Mouse (Mus musculus): ENCODE results near the gene Hapln3. TPM values are rescaled to one million over a fixed set of nuclear protein-coding genes. Genes with fewer than 3 reads are reported as not detected.

Gene Hapln3
- 2.2 TPM in 2 replicates for polyA plus RNA-seq (2015; fragmentation: Nextera tagmentation; extraction: Ambion mirVana)

DNA sequence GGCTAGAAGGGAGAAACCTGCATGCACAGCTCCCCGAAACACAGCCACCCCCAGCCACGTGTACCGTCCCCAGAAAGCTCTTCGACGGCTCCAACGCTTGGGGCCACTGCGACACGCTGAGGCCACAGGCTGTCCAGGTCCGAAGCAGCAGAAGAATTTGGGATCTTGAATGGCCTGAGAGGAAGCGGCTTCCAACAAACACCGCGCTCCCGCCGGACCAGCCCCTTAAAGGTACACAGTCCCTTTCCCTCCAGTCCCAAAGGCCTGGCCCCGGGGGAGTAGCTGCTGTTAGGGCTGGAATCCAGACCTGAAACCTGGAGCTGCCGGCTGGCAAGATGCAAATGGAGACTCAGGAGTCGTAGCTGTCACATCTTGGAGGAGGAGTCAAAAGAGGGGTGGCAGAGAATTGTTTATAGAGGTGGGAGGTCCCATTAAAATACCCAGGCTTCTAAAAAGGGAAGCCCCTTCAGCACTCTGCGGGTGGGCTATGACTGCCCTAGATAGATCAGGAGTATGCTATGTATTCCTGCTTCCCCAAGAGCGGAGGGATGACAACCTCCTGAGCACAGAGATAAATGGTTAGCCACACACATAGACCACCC, at the start of gene Hapln3:
Gene Hapln3 (minus strand): TSS at position 176 of the 602 bp plus-strand sequence.
- H3K27me3 ChIP-seq: no peaks in the 10 kb centered on the region; the same call in 1 of the 2 replicates
- peak within 1 kb of the TSS; percentile 11 for H3K4me3 ChIP-seq
- H3K4me1 ChIP-seq (replicated peaks): peaks cover 10% of the 10 kb centered on the region
- peak; percentile 67 for ATAC-seq (ENCODE audit: low FRiP score, low read depth)
- no peaks in the 10 kb centered on the region for H3K9me3 ChIP-seq
- no peak within 1 kb of the TSS for H3K27ac ChIP-seq (replicated peaks)
- peak within 1 kb of the TSS; percentile 6; the same call in 1 of the 2 replicates for H3K9ac ChIP-seq
- no peaks in the 10 kb centered on the region for H3K36me3 ChIP-seq
- WGBS: 4% methylated on average over 19 of the region's 19 CpGs
- peak within 1 kb of the TSS; percentile 44 for H3K4me2 ChIP-seq

DNA sequence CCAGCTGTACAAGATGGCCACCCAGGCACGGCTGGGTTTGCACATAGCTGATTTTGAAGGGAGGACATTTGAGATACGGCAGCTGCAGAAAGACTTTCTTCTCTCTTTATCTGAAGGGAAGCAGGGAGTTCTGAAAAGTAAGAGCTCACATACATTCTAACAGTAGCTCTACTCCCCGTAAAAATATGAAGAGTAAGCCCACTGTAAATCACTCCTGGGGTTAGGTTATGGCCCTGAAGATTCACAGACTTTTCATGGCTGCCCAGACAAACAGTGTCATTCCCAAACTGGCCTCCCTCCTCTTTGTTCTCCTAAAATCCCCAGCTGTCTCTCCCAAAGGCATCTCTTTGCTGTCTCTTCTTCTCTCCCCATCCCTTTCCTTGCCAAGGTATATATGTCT, 43.0 kb upstream of the Hapln3 start:
- WGBS: 88% methylated on average over 3 of the region's 3 CpGs

DNA sequence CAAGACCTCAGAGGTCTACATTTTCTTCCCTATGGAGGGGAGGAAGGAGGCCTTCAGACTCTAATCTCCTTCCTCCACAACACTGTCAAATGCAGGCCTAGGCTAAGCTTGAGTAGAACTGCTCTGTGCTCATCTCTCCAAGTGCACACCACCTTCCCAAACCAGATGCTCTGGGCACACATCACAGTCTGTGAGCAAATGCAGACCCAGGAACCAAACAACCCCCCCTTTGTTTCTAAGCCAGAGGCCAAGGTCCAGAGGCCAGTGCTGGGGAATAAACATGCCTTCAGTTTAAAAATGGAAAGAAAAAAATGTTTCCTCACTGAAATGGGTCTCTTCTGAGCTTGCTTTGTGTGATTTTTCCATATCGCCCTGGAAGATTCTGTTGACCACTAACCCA, 41.0 kb upstream of the Hapln3 start:
- no peak overlapping the region for H3K4me2 ChIP-seq
- H3K27ac ChIP-seq (replicated peaks): no peak overlapping the region
- H3K36me3 ChIP-seq: no peaks in the 10 kb centered on the region
- no peak overlapping the region for H3K9ac ChIP-seq
- no peaks in the 10 kb centered on the region for H3K4me1 ChIP-seq (replicated peaks)
- H3K27me3 ChIP-seq: no peaks in the 10 kb centered on the region
- no peaks in the 10 kb centered on the region for H3K9me3 ChIP-seq
- H3K4me3 ChIP-seq: no peak overlapping the region
- ATAC-seq (ENCODE audit: low FRiP score, low read depth): no peak
- WGBS: 93% methylated on average over 1 of the region's 1 CpGs

More for the DNA sequence above, 43.0 kb upstream of the Hapln3 start:
- no peak for ATAC-seq (ENCODE audit: low FRiP score, low read depth)
- Histone ChIP-seq H3K4me1 (replicated peaks) (no peaks in the 10 kb centered on the region), H3K9ac (no peak overlapping the region), H3K36me3 (no peaks in the 10 kb centered on the region), H3K4me2 (no peak overlapping the region), H3K27ac (replicated peaks) (no peak overlapping the region), H3K27me3 (no peaks in the 10 kb centered on the region), H3K4me3 (no peak overlapping the region), H3K9me3 (no peaks in the 10 kb centered on the region)

DNA sequence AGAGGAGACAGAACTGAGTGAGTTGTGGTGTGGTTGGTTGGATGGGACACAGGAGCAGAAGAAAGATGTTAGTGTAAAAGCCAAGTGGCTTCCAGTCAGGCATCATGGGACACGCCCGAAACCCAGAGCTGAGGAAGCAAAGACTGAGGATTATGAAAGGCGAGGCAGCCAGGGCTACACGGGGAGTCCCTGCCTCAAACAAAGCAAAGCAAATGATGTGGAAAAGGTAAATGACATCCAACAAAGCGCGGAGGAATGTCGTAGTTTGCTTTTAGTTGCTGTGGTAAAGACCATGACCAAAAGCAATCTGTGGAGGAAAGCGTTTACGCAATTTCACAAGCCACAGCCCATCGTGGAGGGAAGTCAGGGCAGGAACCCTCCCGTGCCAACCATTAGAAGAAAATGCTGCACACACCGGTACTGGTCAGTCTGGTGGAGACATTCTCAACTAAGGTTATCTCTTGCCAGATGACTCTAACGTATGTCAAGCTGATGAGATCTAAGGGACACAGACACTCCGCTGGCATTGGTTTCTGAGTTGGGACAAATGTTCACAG, 36.3 kb upstream of the Hapln3 start:
- no peaks in the 10 kb centered on the region for H3K36me3 ChIP-seq
- no peak for ATAC-seq (ENCODE audit: low FRiP score, low read depth)
- no peaks in the 10 kb centered on the region for H3K9me3 ChIP-seq
- no peaks in the 10 kb centered on the region for H3K4me1 ChIP-seq (replicated peaks)
- 29% methylated on average over 14 of the region's 14 CpGs for WGBS
- no peak overlapping the region for H3K4me2 ChIP-seq
- no peaks in the 10 kb centered on the region for H3K27me3 ChIP-seq
- no peak overlapping the region for H3K4me3 ChIP-seq
- H3K27ac ChIP-seq (replicated peaks): no peak overlapping the region
- H3K9ac ChIP-seq: no peak overlapping the region

GRCm38 (mm10) chr7:79159406-79159805, 28.6 kb upstream of the Hapln3 start:
- Histone ChIP-seq H3K36me3 (no peaks in the 10 kb centered on the region), H3K9ac (no peak overlapping the region), H3K4me3 (no peak overlapping the region), H3K27ac (replicated peaks) (no peak overlapping the region), H3K27me3 (no peaks in the 10 kb centered on the region), H3K4me2 (no peak overlapping the region), H3K4me1 (replicated peaks) (no peaks in the 10 kb centered on the region), H3K9me3 (no peaks in the 10 kb centered on the region)
- 68% methylated on average over 1 of the region's 1 CpGs for WGBS
- ATAC-seq (ENCODE audit: low FRiP score, low read depth): no peak

DNA sequence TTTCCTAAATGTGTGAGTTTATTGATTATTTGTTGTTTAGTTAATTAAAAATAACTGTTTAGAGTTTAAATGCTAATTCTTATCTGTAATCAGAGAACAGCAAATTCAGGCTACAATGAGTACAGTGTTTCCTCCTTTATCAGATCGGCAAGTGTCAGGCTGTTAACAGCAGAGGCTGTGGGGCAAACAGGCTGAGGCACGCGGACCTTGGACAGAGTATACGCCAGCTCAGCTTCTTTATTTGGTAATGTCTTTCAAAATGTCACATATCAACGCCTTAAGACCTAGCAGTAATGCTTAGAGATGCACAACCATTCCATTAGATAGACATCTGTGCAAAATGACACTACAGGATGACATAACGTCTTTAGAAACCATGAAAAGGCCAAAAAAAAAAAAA, 18.7 kb upstream of the Hapln3 start:
- WGBS: 64% methylated on average over 6 of the region's 6 CpGs
- H3K4me1 ChIP-seq (replicated peaks): peaks cover 18% of the 10 kb centered on the region
- no peaks in the 10 kb centered on the region for H3K36me3 ChIP-seq
- H3K4me2 ChIP-seq: peak overlapping the region; percentile 96
- H3K9ac ChIP-seq: no peak overlapping the region
- no peaks in the 10 kb centered on the region for H3K27me3 ChIP-seq
- no peaks in the 10 kb centered on the region for H3K9me3 ChIP-seq
- H3K27ac ChIP-seq (replicated peaks): no peak overlapping the region
- no peak overlapping the region for H3K4me3 ChIP-seq
- no peak for ATAC-seq (ENCODE audit: low FRiP score, low read depth)

- H3K4me3 ChIP-seq: peak within 1 kb of the TSS; percentile 61
- WGBS: under 1% methylated on average over 39 of the region's 39 CpGs
- H3K36me3 ChIP-seq: no peaks in the 10 kb centered on the region
- H3K4me1 ChIP-seq (replicated peaks): peaks cover 18% of the 10 kb centered on the region
- H3K9ac ChIP-seq: peak within 1 kb of the TSS; percentile 63
- peak; percentile 94 for ATAC-seq (ENCODE audit: low FRiP score, low read depth)
- peak within 1 kb of the TSS; percentile 34 for H3K27ac ChIP-seq (replicated peaks)
- no peaks in the 10 kb centered on the region for H3K27me3 ChIP-seq
- no peaks in the 10 kb centered on the region for H3K9me3 ChIP-seq
- peak within 1 kb of the TSS; percentile 96 for H3K4me2 ChIP-seq
These were observed 18.0 kb upstream of the Hapln3 start, which contains the start of gene Mfge8 for GRCm38 (mm10) chr7:79148711-79149266. Gene Mfge8, minus strand, starts transcription at chr7:79149060.

- Histone ChIP-seq H3K9ac (peak overlapping the region; percentile 63), H3K4me3 (peak overlapping the region; percentile 61), H3K36me3 (no peaks in the 10 kb centered on the region), H3K27ac (replicated peaks) (peak overlapping the region; percentile 34; the same call in 1 of the 2 replicates), H3K4me1 (replicated peaks) (peaks cover 18% of the 10 kb centered on the region), H3K4me2 (peak overlapping the region; percentile 96), H3K9me3 (no peaks in the 10 kb centered on the region), H3K27me3 (no peaks in the 10 kb centered on the region)
- WGBS: 3% methylated on average over 20 of the region's 20 CpGs
- no peak for ATAC-seq (ENCODE audit: low FRiP score, low read depth)
These were observed 17.3 kb upstream of the Hapln3 start for GRCm38 (mm10) chr7:79147931-79148653.

DNA sequence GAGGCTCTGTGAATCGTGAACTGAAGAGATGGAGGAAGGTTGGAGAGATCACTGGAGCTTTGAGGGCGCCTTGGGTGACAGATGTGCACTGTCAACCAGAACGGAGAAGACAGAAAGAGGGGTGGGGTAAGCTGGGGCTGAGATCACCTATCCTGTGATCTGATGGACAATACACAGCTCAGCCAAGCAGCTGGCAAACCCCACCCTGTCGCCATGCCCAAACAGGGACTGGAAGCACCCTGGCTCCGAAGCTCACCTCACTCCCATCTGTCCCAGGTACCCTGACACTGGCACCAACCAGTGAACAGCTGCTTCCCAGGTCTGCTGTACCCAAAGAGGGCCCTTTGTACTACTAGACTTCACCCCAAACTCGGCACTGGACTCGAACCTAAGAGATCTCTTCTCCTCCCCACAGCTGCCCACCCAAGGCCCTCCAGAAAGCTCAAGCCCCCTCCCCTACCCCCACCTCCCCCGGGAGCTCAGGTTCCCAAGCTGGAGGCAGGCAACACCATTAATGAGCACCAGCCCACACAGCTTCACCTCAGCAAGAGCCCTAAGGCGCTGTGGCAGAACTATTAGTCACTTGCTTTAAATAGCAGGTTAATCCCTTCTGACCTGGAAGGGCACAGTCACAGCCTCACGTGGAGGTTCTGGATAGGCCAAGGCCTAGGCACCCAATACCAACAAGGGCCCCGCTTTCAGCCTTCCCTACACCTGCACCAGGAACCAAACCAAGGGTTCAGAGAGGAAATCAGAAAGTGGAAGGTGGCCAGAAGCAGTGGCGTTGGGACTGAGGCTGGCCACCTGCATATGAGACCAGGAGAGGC, 16.4 kb upstream of the Hapln3 start:
- H3K27me3 ChIP-seq: no peaks in the 10 kb centered on the region
- H3K9ac ChIP-seq: peak overlapping the region; percentile 3; the same call in 1 of the 2 replicates
- H3K4me2 ChIP-seq: peak overlapping the region; percentile 96
- peaks cover 18% of the 10 kb centered on the region for H3K4me1 ChIP-seq (replicated peaks)
- no peak overlapping the region for H3K27ac ChIP-seq (replicated peaks)
- H3K4me3 ChIP-seq: peak overlapping the region; percentile 61
- 61% methylated on average over 12 of the region's 12 CpGs for WGBS
- no peaks in the 10 kb centered on the region for H3K36me3 ChIP-seq
- no peak for ATAC-seq (ENCODE audit: low FRiP score, low read depth)
- H3K9me3 ChIP-seq: no peaks in the 10 kb centered on the region

DNA sequence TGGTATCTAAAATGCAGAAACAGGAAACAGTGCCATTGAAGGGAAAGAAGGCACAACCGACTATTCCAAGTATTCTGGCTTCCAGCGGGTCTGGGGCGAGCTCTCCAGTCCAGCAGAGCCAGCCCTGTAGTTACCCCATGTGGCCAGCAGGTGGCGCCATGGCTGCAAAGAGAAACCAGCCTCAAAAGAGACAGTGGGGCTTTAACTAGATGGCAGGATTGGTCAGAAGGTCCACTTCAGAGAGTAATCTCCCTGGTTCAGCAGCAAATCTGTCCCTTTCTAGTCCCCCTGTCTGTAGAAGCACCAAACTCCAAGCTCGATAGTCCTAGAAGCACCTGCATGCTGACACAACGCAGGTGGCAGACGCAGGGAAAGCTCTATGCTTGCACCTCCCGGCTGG, 10.1 kb upstream of the Hapln3 start:
- H3K4me2 ChIP-seq: no peak overlapping the region
- H3K4me3 ChIP-seq: no peak overlapping the region
- H3K27ac ChIP-seq (replicated peaks): no peak overlapping the region
- no peaks in the 10 kb centered on the region for H3K27me3 ChIP-seq
- ATAC-seq (ENCODE audit: low FRiP score, low read depth): peak; percentile 43; the same call in 1 of the 2 replicates
- no peaks in the 10 kb centered on the region for H3K9me3 ChIP-seq
- WGBS: 31% methylated on average over 8 of the region's 8 CpGs
- H3K36me3 ChIP-seq: no peaks in the 10 kb centered on the region
- H3K9ac ChIP-seq: no peak overlapping the region
- no peaks in the 10 kb centered on the region for H3K4me1 ChIP-seq (replicated peaks)

DNA sequence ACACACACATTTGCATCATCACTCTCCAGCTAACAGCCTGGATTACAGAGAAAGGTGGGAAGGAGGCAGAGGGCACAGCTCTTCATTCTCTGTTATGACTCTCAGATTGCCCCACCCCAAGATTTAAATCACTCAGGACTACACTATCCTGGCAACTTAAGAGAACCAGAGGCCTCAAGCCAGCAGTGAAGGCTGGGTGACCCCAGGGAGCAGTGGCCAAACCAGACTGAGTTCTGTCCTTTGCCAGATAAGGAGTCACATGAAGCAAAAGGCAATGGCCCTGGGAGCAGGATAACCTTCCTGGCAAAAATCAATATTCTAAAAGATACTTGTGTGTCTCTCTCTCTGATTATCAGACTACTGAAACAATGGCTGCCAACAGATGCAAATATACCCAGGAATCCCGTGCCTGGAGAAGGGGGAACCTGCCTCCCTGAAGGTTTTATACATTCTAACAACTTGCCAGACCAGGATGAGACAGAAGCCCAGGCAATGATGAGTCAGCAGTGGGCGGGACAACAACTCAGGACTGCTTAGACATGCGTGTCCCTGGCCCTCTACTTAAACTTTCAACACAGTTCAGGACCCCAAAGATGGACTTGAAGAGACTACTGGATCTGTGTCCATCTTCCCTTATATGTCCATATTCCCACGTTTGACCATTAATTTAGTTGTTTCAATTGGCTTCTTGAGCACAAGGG, 9.2 kb upstream of the Hapln3 start:
- Histone ChIP-seq H3K4me1 (replicated peaks) (no peaks in the 10 kb centered on the region), H3K4me3 (no peak overlapping the region), H3K27me3 (no peaks in the 10 kb centered on the region), H3K9me3 (no peaks in the 10 kb centered on the region), H3K9ac (no peak overlapping the region), H3K4me2 (no peak overlapping the region), H3K36me3 (no peaks in the 10 kb centered on the region), H3K27ac (replicated peaks) (no peak overlapping the region)
- ATAC-seq (ENCODE audit: low FRiP score, low read depth): no peak
- WGBS: 59% methylated on average over 4 of the region's 4 CpGs
